Mouse (Mus musculus) naive thymus-derived CD4-positive, alpha-beta T cell, adult 5 months (primary cell): ENCODE results near the gene Tmem208. TPM values are rescaled to one million over a fixed set of nuclear protein-coding genes. Genes with fewer than 3 reads are reported as not detected.

Source experiments
- polyA plus RNA-seq: library from polyadenylated mRNA; unstranded; fragments of 100-300 nt; shearing (Covaris generic); gene quantifications from one replicate; pipeline ENCODE4 v1.2.1, GENCODE M21; 2017

Gene Tmem208
- 62.3 TPM for polyA plus RNA-seq

GRCm38 (mm10) chr8:105326141-105326672 is at the start of gene Tmem208, which contains the start of gene Lrrc29:
TSS of gene Tmem208 (plus strand) at chr8:105326354.
TSS of gene Lrrc29 (minus strand) at chr8:105326278.

DNA sequence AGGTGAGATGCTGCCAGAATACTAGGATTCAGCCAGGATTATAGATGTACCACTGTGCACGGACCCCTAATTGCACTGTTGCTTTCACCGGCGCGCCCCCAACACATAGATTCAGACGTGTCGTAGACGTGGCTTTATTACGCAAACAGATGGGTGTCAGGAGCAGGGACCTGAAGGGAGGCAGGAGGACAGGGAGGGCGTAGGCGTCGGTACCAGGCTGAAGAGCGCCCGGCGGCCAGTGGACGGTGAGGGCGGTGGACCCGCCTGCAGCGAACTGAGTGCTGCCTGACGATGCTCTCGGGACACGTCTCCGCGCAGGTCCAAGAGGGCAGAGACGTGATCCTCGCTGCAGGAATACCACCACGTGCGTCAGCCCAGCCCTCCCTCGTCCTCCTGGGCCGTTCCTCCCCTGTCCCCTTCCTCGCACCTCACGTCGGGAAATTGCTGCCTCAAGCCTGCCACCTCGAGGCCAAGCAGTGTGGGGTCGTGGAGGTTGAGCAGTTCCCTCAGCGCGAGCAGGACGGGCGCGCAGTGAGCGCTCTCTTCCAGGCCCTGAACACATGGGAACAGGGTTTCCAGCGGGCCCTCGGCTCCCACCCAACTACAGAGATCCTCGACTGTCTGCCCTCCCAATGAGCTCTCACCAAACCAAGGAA is 36.2 kb upstream of the Tmem208 start, which contains the start of gene 4931428F04Rik:
Gene 4931428F04Rik (minus strand): TSS at position 60 of the 656 bp plus-strand sequence.

GRCm38 (mm10) chr8:105295895-105296573 is 30.1 kb upstream of the Tmem208 start, which contains the start of gene Exoc3l:
TSS of gene Exoc3l (minus strand) at chr8:105296101.

DNA sequence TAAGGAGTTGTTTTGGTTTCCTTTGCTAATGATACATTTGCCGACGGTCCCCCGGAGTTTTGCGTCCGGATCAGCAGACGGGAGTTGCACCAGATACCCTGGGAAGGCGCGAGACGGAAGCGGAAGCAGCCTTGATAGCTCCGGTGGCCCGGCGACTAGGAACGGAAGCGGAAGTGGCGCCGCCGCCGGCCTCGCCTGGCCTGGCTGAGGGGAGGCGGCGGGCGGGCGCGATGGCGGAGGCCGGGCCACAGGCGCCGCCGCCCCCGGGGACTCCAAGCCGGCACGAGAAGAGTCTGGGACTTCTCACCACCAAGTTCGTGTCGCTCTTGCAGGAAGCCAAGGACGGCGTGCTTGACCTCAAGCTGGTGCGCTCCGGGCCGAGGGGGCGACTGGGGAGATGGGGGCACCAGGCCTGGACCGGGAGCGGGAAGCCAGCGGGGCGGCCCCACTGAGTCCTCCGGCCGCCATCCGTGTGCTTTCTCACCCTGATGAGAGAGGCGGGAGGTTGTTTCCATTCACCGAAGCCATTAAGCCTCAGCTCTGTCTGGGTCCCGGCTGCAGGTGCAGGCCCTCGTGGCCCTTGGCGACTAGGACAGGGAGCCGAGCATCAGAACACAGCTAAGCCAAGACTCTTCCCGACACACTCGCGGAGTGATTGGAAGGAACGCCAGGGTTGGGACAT is 28.5 kb upstream of the Tmem208 start, which contains the start of gene E2f4:
Gene E2f4 (plus strand): TSS at position 153 of the 682 bp plus-strand sequence.

DNA sequence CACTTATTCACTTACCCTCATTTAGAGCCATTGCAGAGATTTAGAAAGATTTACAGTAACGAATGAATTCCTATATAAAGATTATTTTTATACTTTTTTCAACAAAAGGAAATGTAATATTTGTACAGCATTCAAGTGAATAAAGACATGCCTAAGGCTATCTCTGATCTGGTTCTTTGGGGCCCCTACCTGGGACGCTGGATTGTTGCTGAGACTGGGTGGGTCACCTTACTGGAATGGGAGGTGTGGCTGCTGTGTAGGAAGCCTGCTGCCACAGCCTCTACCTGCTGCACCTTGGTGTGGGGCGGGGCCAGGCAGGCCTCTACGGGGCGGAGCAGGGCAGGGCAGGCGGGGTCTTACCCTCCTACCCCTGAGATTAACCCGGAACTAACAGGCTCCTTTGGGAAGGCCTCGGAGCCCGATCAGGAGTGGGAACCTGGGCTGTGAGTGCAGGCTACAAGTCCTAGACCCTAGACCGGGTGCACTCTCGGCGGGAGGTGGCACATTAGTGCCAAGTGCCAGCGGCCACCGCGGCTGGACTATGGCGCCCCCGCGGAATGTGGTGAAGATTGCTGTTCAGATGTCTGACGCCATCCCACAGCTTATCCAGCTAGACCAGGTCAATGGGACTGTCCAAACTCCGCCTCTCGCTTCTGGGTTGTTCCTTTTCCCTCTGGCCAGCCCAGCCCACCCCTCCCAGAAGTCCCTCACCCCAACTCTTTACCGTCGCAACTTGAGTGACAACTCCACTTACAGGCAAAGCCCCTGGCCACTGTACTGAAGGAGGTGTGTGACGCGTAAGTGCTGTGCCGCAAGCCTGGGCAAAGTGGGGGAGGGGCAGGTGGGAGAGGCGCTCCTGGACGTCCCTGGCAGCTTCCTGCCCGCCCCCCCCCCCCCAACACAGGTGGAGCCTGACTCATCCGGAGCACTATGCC is 20.7 kb upstream of the Tmem208 start, which contains the start of gene Elmo3:
Gene Elmo3 (plus strand): TSS at position 391 of the 935 bp plus-strand sequence.

DNA sequence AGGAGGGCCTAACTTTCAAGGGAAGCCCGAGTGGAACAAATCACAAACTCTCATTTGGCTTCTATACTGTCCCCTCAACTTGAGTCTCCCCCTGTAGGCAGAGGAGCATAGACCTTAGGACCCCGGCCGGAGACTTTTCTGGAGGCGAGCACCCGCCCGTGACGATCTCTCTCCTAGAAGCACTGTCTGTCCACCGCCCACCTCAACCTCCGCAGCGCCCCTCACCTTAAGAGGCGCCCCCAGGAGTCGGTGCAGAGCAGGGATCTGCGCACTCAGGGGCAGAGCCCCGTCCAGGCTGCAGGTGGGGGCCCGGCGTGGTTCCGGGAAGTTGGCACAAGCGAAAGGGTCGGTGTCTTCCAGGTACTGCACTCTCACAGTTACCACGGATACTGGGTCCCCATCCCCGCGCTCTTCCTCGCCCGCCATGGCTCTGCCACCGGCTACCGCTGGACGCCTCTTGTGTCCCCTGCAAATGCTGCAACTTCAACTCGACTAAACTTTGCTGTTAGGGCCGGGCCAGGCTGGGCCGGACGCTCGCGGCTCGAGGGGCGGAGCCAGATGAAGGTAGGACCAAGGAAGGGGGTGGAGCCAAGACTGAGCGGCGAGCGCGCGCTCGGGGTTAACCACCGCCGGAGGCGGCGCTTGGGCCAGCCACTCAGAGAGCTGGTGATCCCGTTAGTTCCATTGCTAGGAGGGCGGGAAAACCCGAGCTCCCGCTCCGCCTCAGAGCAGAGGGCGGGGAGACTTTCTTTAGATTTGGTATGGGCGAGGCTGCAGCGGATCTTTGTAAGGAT is 21.5 kb downstream of the Tmem208 start, which contains the start of gene Fhod1:
Gene Fhod1 (minus strand): TSS at position 526 of the 794 bp plus-strand sequence.

GRCm38 (mm10) chr8:105348450-105349095 is 22.4 kb downstream of the Tmem208 start, which contains the start of gene Slc9a5:
TSS of gene Slc9a5 (plus strand) at chr8:105348843.

GRCm38 (mm10) chr8:105373032-105373431 is 46.9 kb downstream of the Tmem208 start, which contains the start of gene Plekhg4:
TSS of gene Plekhg4 (plus strand) at chr8:105373274.

Other genes with a start within 250 kb of the Tmem208 start
- not detected for gene Ces3b, start 242.6 kb upstream of the Tmem208 start, polyA plus RNA-seq
- gene Ces4a, start 194.6 kb upstream of the Tmem208 start, polyA plus RNA-seq: not detected
- gene Cbfb, start 155.7 kb upstream of the Tmem208 start, polyA plus RNA-seq: 89.9 TPM
- 29.6 TPM for gene D230025D16Rik, start 101.2 kb upstream of the Tmem208 start, polyA plus RNA-seq
- 0.55 TPM for gene B3gnt9, start 71.2 kb upstream of the Tmem208 start, polyA plus RNA-seq
- gene Tradd, start 61.7 kb upstream of the Tmem208 start, polyA plus RNA-seq: 40.0 TPM
- 9.9 TPM for gene Fbxl8, start 61.7 kb upstream of the Tmem208 start, polyA plus RNA-seq
- gene Hsf4, start 56.6 kb upstream of the Tmem208 start, polyA plus RNA-seq: not detected
- gene Nol3, start 50.2 kb upstream of the Tmem208 start, polyA plus RNA-seq: not detected
- gene 4931428F04Rik, start 36.5 kb upstream of the Tmem208 start, polyA plus RNA-seq: 2.1 TPM
- 1.8 TPM for gene Exoc3l, start 30.3 kb upstream of the Tmem208 start, polyA plus RNA-seq
- gene E2f4, start 28.7 kb upstream of the Tmem208 start, polyA plus RNA-seq: 112 TPM
- gene Elmo3, start 20.8 kb upstream of the Tmem208 start, polyA plus RNA-seq: 4.2 TPM
- gene Lrrc29, start 76 bp upstream of the Tmem208 start, polyA plus RNA-seq: 1.9 TPM
- gene Fhod1, start 21.6 kb downstream of the Tmem208 start, polyA plus RNA-seq: 1.6 TPM
- gene Slc9a5, start 22.5 kb downstream of the Tmem208 start, polyA plus RNA-seq: 0.11 TPM
- not detected for gene Plekhg4, start 46.9 kb downstream of the Tmem208 start, polyA plus RNA-seq
- not detected for gene Kctd19, start 87.1 kb downstream of the Tmem208 start, polyA plus RNA-seq
- not detected for gene Lrrc36, start 87.2 kb downstream of the Tmem208 start, polyA plus RNA-seq
- gene Tppp3, start 145.2 kb downstream of the Tmem208 start, polyA plus RNA-seq: not detected
- gene Zdhhc1, start 170.5 kb downstream of the Tmem208 start, polyA plus RNA-seq: 4.9 TPM
- gene Hsd11b2, start 192.4 kb downstream of the Tmem208 start, polyA plus RNA-seq: 0.19 TPM
- gene Atp6v0d1, start 239.7 kb downstream of the Tmem208 start, polyA plus RNA-seq: 92.5 TPM